Mouse (Mus musculus): Measurements from ENCODE around the gene Slfn9. TPM values are rescaled to one million over a fixed set of nuclear protein-coding genes. Genes with fewer than 3 reads are reported as not detected.
A peak's percentile ranks its signal among the peaks of the same experiment; 100 is the strongest.
"Not testable (repeated sequence)": the region's sequence is repeated elsewhere in the genome, so short reads cannot be mapped to it uniquely, and the experiment has no call there.

Slfn9 gene
- polyA plus RNA-seq, 1 experiment from 2014 or later = 18.6 TPM

- Histone ChIP-seq H3K4me1 (peaks cover 27% of the 10 kb centered on the region), H3K4me2 (peak overlapping the region; percentile 94), H3K4me3 (replicated peaks) (peak overlapping the region; percentile 54), H3K27me3 (peaks cover 63% of the 10 kb centered on the region)
- WGBS = 2% methylated on average over 82 of the region's 85 CpGs
- H3K9ac ChIP-seq; H3K36me3 ChIP-seq; ATAC-seq (replicated peaks; ENCODE audit: low FRiP score); H3K27ac ChIP-seq; H3K9me3 ChIP-seq (replicated peaks): not testable (repeated sequence)
Observed at GRCm38 (mm10) chr11:82930391-82930955, 61.2 kb downstream of the Slfn9 start.

- peaks cover 27% of the 10 kb centered on the region for H3K4me1 ChIP-seq
- H3K36me3 ChIP-seq = no peaks in the 10 kb centered on the region
- peaks cover 63% of the 10 kb centered on the region for H3K27me3 ChIP-seq
- H3K9me3 ChIP-seq (replicated peaks) = no peaks in the 10 kb centered on the region
- 51% methylated on average over 3 of the region's 3 CpGs for WGBS
- H3K9ac ChIP-seq = no peak overlapping the region
- no peak overlapping the region for H3K4me3 ChIP-seq (replicated peaks)
- H3K27ac ChIP-seq = no peak overlapping the region
- no peak for ATAC-seq (replicated peaks; ENCODE audit: low FRiP score)
- no peak overlapping the region for H3K4me2 ChIP-seq
Observed at GRCm38 (mm10) chr11:82929633-82929950, 62.0 kb downstream of the Slfn9 start.

- Histone ChIP-seq H3K4me1 (peaks cover 27% of the 10 kb centered on the region), H3K4me2 (no peak overlapping the region), H3K27me3 (peaks cover 58% of the 10 kb centered on the region), H3K36me3 (no peaks in the 10 kb centered on the region), H3K4me3 (replicated peaks) (no peak overlapping the region), H3K9me3 (replicated peaks) (no peaks in the 10 kb centered on the region), H3K9ac (no peak overlapping the region), H3K27ac (no peak overlapping the region)
- no peak for ATAC-seq (replicated peaks; ENCODE audit: low FRiP score)
- 28% methylated on average over 20 of the region's 20 CpGs for WGBS
Observed at GRCm38 (mm10) chr11:82928897-82929632, 62.6 kb downstream of the Slfn9 start.

Small RNAs within 50 kb of the gene (microRNA-seq; reads per million reads assigned to microRNA genes)
- gene Gm27598 (not detected), gene Mir7679 (not detected)

Other genes starting within 250 kb of the Slfn9 start
- 0.39 and 0.44 TPM in 2 replicates for gene Cct6b, start 227.5 kb downstream of the Slfn9 start, polyA plus RNA-seq (2015; fragmentation: Nextera tagmentation; extraction: Ambion mirVana)
- 42.0 and 44.6 TPM in 2 replicates for gene Zfp830, start 227.5 kb downstream of the Slfn9 start, polyA plus RNA-seq (2015; fragmentation: Nextera tagmentation; extraction: Ambion mirVana)
- 33.3 and 34.6 TPM in 2 replicates for gene Lig3, start 210.7 kb downstream of the Slfn9 start, polyA plus RNA-seq (2015; fragmentation: Nextera tagmentation; extraction: Ambion mirVana)
- 22.3 and 23.6 TPM in 2 replicates for gene Rffl, start 120.6 kb downstream of the Slfn9 start, polyA plus RNA-seq (2015; fragmentation: Nextera tagmentation; extraction: Ambion mirVana)
- gene Rad51d, start 101.2 kb downstream of the Slfn9 start, polyA plus RNA-seq (2015; fragmentation: Nextera tagmentation; extraction: Ambion mirVana) = 11.1 and 13.9 TPM in 2 replicates
- gene Fndc8, start 99.7 kb downstream of the Slfn9 start, polyA plus RNA-seq (2015; fragmentation: Nextera tagmentation; extraction: Ambion mirVana) = 0.18 and 0.39 TPM in 2 replicates
- 34.9 and 40.0 TPM in 2 replicates for gene Nle1, start 83.4 kb downstream of the Slfn9 start, polyA plus RNA-seq (2015; fragmentation: Nextera tagmentation; extraction: Ambion mirVana)
- 6.0 and 7.1 TPM in 2 replicates for gene Unc45b, start 81.3 kb downstream of the Slfn9 start, polyA plus RNA-seq (2015; fragmentation: Nextera tagmentation; extraction: Ambion mirVana)
- gene Slfn5, start 40.5 kb downstream of the Slfn9 start, polyA plus RNA-seq (2015; fragmentation: Nextera tagmentation; extraction: Ambion mirVana) = 7.4 and 9.8 TPM in 2 replicates
- 0.54 and 0.58 TPM in 2 replicates for gene Slfn8, start 29.0 kb upstream of the Slfn9 start, polyA plus RNA-seq (2015; fragmentation: Nextera tagmentation; extraction: Ambion mirVana)
- 4.0 and 4.4 TPM in 2 replicates for gene Slfn2, start 73.3 kb upstream of the Slfn9 start, polyA plus RNA-seq (2015; fragmentation: Nextera tagmentation; extraction: Ambion mirVana)
- gene Slfn1, start 125.0 kb upstream of the Slfn9 start, polyA plus RNA-seq (2015; fragmentation: Nextera tagmentation; extraction: Ambion mirVana) = 0.28 and 0.31 TPM in 2 replicates
- gene Slfn4, start 183.4 kb upstream of the Slfn9 start, polyA plus RNA-seq (2015; fragmentation: Nextera tagmentation; extraction: Ambion mirVana) = 0.09 and 0.24 TPM in 2 replicates
- 2.1 and 2.5 TPM in 2 replicates for gene Slfn3, start 199.5 kb upstream of the Slfn9 start, polyA plus RNA-seq (2015; fragmentation: Nextera tagmentation; extraction: Ambion mirVana)